Mouse (Mus musculus) heart, embryonic 10.5 days (tissue): ENCODE results near the gene Hcar2. TPM values are rescaled to one million over a fixed set of nuclear protein-coding genes. Genes with fewer than 3 reads are reported as not detected.

Experiments
- DNase-seq: peaks from one replicate; pipeline ENCODE4 v3.0.0-alpha.2; 2017; ENCODE audit warnings: low spot score
- H3K27ac ChIP-seq: fragments of 300-500 bp; sonication (generic); 2 replicates; pipeline ENCODE4 v1.5.1; 2016; ENCODE audit warnings: mild to moderate bottlenecking
- H3K27me3 ChIP-seq: fragments of 300-500 bp; sonication (generic); 2 replicates; pipeline ENCODE4 v1.6.1; 2016; ENCODE audit warnings: mild to moderate bottlenecking; ENCODE audit not compliant: poor library complexity, insufficient read depth, severe bottlenecking
- H3K36me3 ChIP-seq: fragments of 300-500 bp; sonication (generic); 2 replicates; pipeline ENCODE4 v1.6.1; 2016; ENCODE audit warnings: mild to moderate bottlenecking, moderate library complexity
- H3K4me1 ChIP-seq: fragments of 300-500 bp; sonication (generic); 2 replicates; pipeline ENCODE4 v1.6.1; 2016; ENCODE audit warnings: mild to moderate bottlenecking
- H3K4me3 ChIP-seq: fragments of 300-500 bp; sonication (generic); 2 replicates; pipeline ENCODE4 v1.5.1; 2016; ENCODE audit warnings: mild to moderate bottlenecking, moderate library complexity
- H3K9me3 ChIP-seq: fragments of 300-500 bp; sonication (generic); 2 replicates; pipeline ENCODE4 v1.6.1; 2016; ENCODE audit warnings: mild to moderate bottlenecking, moderate library complexity
- WGBS: fragments of 180-500 bp; shearing (Covaris S2); methylation state at CpG from one replicate; pipeline ENCODE4 v1.1.7; 2016; 5-methylcytosine and 5-hydroxymethylcytosine counted together
- polyA plus RNA-seq: library from polyadenylated mRNA; unstranded; fragments of >200 nt; fragmentation: Nextera tagmentation; extraction: Ambion mirVana; gene quantifications from 2 replicates; pipeline ENCODE4 v1.2.1, GENCODE M21; 2016

Gene Hcar2
- polyA plus RNA-seq, 1 experiment from 2014 or later, result not detected

GRCm38 (mm10) chr5:123851398-123851797 lies 13.9 kb downstream of the Hcar2 start:
- WGBS, result 33% methylated on average over 2 of the region's 2 CpGs
- DNase-seq, result no peak

GRCm38 (mm10) chr5:123844316-123844715 lies 21.0 kb downstream of the Hcar2 start:
- Histone ChIP-seq H3K36me3 (no peaks in the 10 kb centered on the region), H3K4me1 (0 out of 2 replicates have a peak, but pooled peaks cover 7% of the 10 kb centered on the region), H3K9me3 (no peaks in the 10 kb centered on the region), H3K4me3 (no peak overlapping the region), H3K27me3 (no peaks in the 10 kb centered on the region), H3K27ac (no peak overlapping the region)
- WGBS, result 91% methylated on average over 14 of the region's 14 CpGs
- DNase-seq, result no peak

More at GRCm38 (mm10) chr5:123851398-123851797, 13.9 kb downstream of the Hcar2 start:
- H3K36me3 ChIP-seq, result no peaks in the 10 kb centered on the region
- H3K27ac ChIP-seq, result no peak overlapping the region
- no peaks in the 10 kb centered on the region for H3K4me1 ChIP-seq
- H3K27me3 ChIP-seq, result no peaks in the 10 kb centered on the region
- no peak overlapping the region for H3K4me3 ChIP-seq
- no peaks in the 10 kb centered on the region for H3K9me3 ChIP-seq

GRCm38 (mm10) chr5:123843816-123844215 lies 21.5 kb downstream of the Hcar2 start:
- Histone ChIP-seq H3K9me3 (no peaks in the 10 kb centered on the region), H3K27ac (no peak overlapping the region), H3K4me1 (0 out of 2 replicates have a peak, but pooled peaks cover 7% of the 10 kb centered on the region), H3K4me3 (no peak overlapping the region), H3K27me3 (no peaks in the 10 kb centered on the region), H3K36me3 (no peaks in the 10 kb centered on the region)
- WGBS, result 78% methylated on average over 4 of the region's 4 CpGs
- DNase-seq, result no peak

- H3K9me3 ChIP-seq, result no peaks in the 10 kb centered on the region
- WGBS, result 65% methylated on average over 3 of the region's 3 CpGs
Observed at GRCm38 (mm10) chr5:123842935-123843282, 22.4 kb downstream of the Hcar2 start.

GRCm38 (mm10) chr5:123842221-123842934 lies 22.9 kb downstream of the Hcar2 start:
- H3K4me3 ChIP-seq, result no peak overlapping the region
- H3K9me3 ChIP-seq, result no peaks in the 10 kb centered on the region
- H3K27me3 ChIP-seq, result no peaks in the 10 kb centered on the region
- H3K4me1 ChIP-seq, result 0 out of 2 replicates have a peak, but pooled peaks cover 7% of the 10 kb centered on the region
- no peaks in the 10 kb centered on the region for H3K36me3 ChIP-seq
- no peak for DNase-seq
- H3K27ac ChIP-seq, result no peak overlapping the region
- 57% methylated on average over 11 of the region's 11 CpGs for WGBS

More at GRCm38 (mm10) chr5:123842935-123843282, 22.4 kb downstream of the Hcar2 start:
- Histone ChIP-seq H3K4me3 (no peak overlapping the region), H3K4me1 (0 out of 2 replicates have a peak, but pooled peaks cover 7% of the 10 kb centered on the region), H3K36me3 (no peaks in the 10 kb centered on the region), H3K27ac (no peak overlapping the region), H3K27me3 (no peaks in the 10 kb centered on the region)
- DNase-seq, result no peak

GRCm38 (mm10) chr5:123837371-123837770 lies 27.9 kb downstream of the Hcar2 start:
- Histone ChIP-seq H3K27ac (no peak overlapping the region), H3K4me3 (no peak overlapping the region), H3K4me1 (0 out of 2 replicates have a peak, but pooled peaks cover 5% of the 10 kb centered on the region), H3K36me3 (no peaks in the 10 kb centered on the region), H3K27me3 (no peaks in the 10 kb centered on the region), H3K9me3 (no peaks in the 10 kb centered on the region)
- 54% methylated on average over 4 of the region's 4 CpGs for WGBS
- DNase-seq, result no peak

GRCm38 (mm10) chr5:123834836-123835235 lies 30.5 kb downstream of the Hcar2 start:
- Histone ChIP-seq H3K9me3 (no peaks in the 10 kb centered on the region), H3K4me3 (no peak overlapping the region), H3K36me3 (no peaks in the 10 kb centered on the region), H3K27me3 (no peaks in the 10 kb centered on the region), H3K27ac (no peak overlapping the region), H3K4me1 (no peaks in the 10 kb centered on the region)
- DNase-seq, result no peak
- 77% methylated on average over 3 of the region's 3 CpGs for WGBS

- 83% methylated on average over 7 of the region's 7 CpGs for WGBS
- Histone ChIP-seq H3K27me3 (no peaks in the 10 kb centered on the region), H3K4me1 (no peaks in the 10 kb centered on the region), H3K36me3 (no peaks in the 10 kb centered on the region), H3K27ac (no peak overlapping the region), H3K9me3 (no peaks in the 10 kb centered on the region), H3K4me3 (no peak overlapping the region)
- DNase-seq, result no peak
Observed at GRCm38 (mm10) chr5:123832309-123832708, 33.0 kb downstream of the Hcar2 start.

- Histone ChIP-seq H3K36me3 (peaks cover 5% of the 10 kb centered on the region), H3K27ac (no peak overlapping the region), H3K27me3 (no peaks in the 10 kb centered on the region), H3K9me3 (no peaks in the 10 kb centered on the region), H3K4me3 (no peak overlapping the region), H3K4me1 (no peaks in the 10 kb centered on the region)
- WGBS, result 70% methylated on average over 6 of the region's 6 CpGs
- DNase-seq, result no peak
Observed at GRCm38 (mm10) chr5:123827659-123828091, 37.6 kb downstream of the Hcar2 start.

GRCm38 (mm10) chr5:123822706-123823105 lies 42.6 kb downstream of the Hcar2 start:
- H3K27ac ChIP-seq, result no peak overlapping the region
- H3K9me3 ChIP-seq, result no peaks in the 10 kb centered on the region
- H3K4me3 ChIP-seq, result no peak overlapping the region
- 76% methylated on average over 7 of the region's 7 CpGs for WGBS
- H3K27me3 ChIP-seq, result no peaks in the 10 kb centered on the region
- no peak for DNase-seq
- H3K4me1 ChIP-seq, result no peaks in the 10 kb centered on the region
- peaks cover 46% of the 10 kb centered on the region for H3K36me3 ChIP-seq

GRCm38 (mm10) chr5:123821264-123821571 lies 44.1 kb downstream of the Hcar2 start:
- H3K36me3 ChIP-seq, result peaks cover 61% of the 10 kb centered on the region
- H3K4me1 ChIP-seq, result no peaks in the 10 kb centered on the region
- H3K27me3 ChIP-seq, result no peaks in the 10 kb centered on the region
- WGBS, result 87% methylated on average over 3 of the region's 3 CpGs
- DNase-seq, result no peak
- H3K4me3 ChIP-seq, result no peak overlapping the region
- no peak overlapping the region for H3K27ac ChIP-seq
- H3K9me3 ChIP-seq, result no peaks in the 10 kb centered on the region

GRCm38 (mm10) chr5:123820501-123821263 lies 44.6 kb downstream of the Hcar2 start:
- Histone ChIP-seq H3K4me1 (no peaks in the 10 kb centered on the region), H3K36me3 (peaks cover 65% of the 10 kb centered on the region), H3K27me3 (no peaks in the 10 kb centered on the region), H3K4me3 (no peak overlapping the region), H3K9me3 (no peaks in the 10 kb centered on the region), H3K27ac (no peak overlapping the region)
- 77% methylated on average over 9 of the region's 9 CpGs for WGBS
- no peak for DNase-seq

- DNase-seq, result no peak
- 94% methylated on average over 19 of the region's 19 CpGs for WGBS
- H3K36me3 ChIP-seq, result peaks cover 80% of the 10 kb centered on the region
Observed at GRCm38 (mm10) chr5:123818941-123819577, 46.2 kb downstream of the Hcar2 start.

More at GRCm38 (mm10) chr5:123818941-123819577, 46.2 kb downstream of the Hcar2 start:
- no peak overlapping the region for H3K27ac ChIP-seq
- no peak overlapping the region for H3K4me3 ChIP-seq
- no peaks in the 10 kb centered on the region for H3K27me3 ChIP-seq
- no peaks in the 10 kb centered on the region for H3K9me3 ChIP-seq
- no peaks in the 10 kb centered on the region for H3K4me1 ChIP-seq
